ENCODE assay signal across 10 mouse cellular contexts in genomic region chr1:82287776-82288325, GRCm38 (mm10). TPM values are rescaled to one million over a fixed set of nuclear protein-coding genes. Genes with fewer than 3 reads are reported as not detected.
DNase-seq lines count a peak whose midpoint lies in the region; ATAC-seq and TF ChIP-seq lines count a peak whose summit lies in the region.
"Had no signal": no experiment of that assay in that cellular context is flagged by ENCODE, and none has a peak within 500 bp of the region (broad histone marks: within the 10 kb centered on the region; RNA-seq: fewer than 3 reads in every experiment).

No protein-coding gene starts in this region.

- no peak overlapping the region for H3K27ac ChIP-seq in intestine, postnatal 0 days (ENCODE audit: low read depth, low read length)
- no peak overlapping the region for H3K27ac ChIP-seq in neural tube, embryonic 12.5 days

- 0 out of 2 replicates have a peak overlapping the region, but pooled peaks have one; percentile 37 for H3K4me3 ChIP-seq in intestine, postnatal 0 days (ENCODE audit: low read depth, low read length)
- peak overlapping the region; percentile 46 for H3K4me3 ChIP-seq in neural tube, embryonic 12.5 days

- peak overlapping the region; percentile 80 for H3K4me2 ChIP-seq in intestine, postnatal 0 days (replicated peaks; ENCODE audit: low read depth)
- peak overlapping the region; percentile 90 for H3K4me2 ChIP-seq in neural tube, embryonic 12.5 days (replicated peaks)

- H3K9me3 ChIP-seq in intestine, postnatal 0 days (ENCODE audit: control insufficient read depth) = no peaks in the 10 kb centered on the region
- H3K9me3 ChIP-seq in neural tube, embryonic 12.5 days = no peaks in the 10 kb centered on the region

- no peak overlapping the region for H3K9ac ChIP-seq in intestine, postnatal 0 days (ENCODE audit: low read depth, low read length)
- no peak overlapping the region for H3K9ac ChIP-seq in neural tube, embryonic 12.5 days

- H3K27me3 ChIP-seq in intestine, postnatal 0 days (replicated peaks; ENCODE audit: control insufficient read depth, insufficient read depth, low read length) = peaks cover 29% of the 10 kb centered on the region
- H3K27me3 ChIP-seq in neural tube, embryonic 12.5 days (replicated peaks) = no peaks in the 10 kb centered on the region

- no peaks in the 10 kb centered on the region for H3K36me3 ChIP-seq in intestine, postnatal 0 days (ENCODE audit: control insufficient read depth, insufficient read depth)
- peaks cover 13% of the 10 kb centered on the region for H3K36me3 ChIP-seq in neural tube, embryonic 12.5 days

- peak; percentile 13 for DNase-seq in adrenal gland, postnatal 14 days
- no peak for DNase-seq in adrenal gland, postnatal 36 days
- DNase-seq in right cerebral cortex, postnatal 25 days = peak; percentile 19
- DNase-seq in right cerebral cortex, adult 18-20 months = no peak

- 0 out of 2 replicates have a peak, but pooled peaks cover 6% of the 10 kb centered on the region for H3K4me1 ChIP-seq in intestine, postnatal 0 days (replicated peaks; ENCODE audit: control insufficient read depth, insufficient read depth, low read length)
- peaks cover 48% of the 10 kb centered on the region for H3K4me1 ChIP-seq in neural tube, embryonic 12.5 days

- no peak for ATAC-seq in intestine, postnatal 0 days
- no peak for ATAC-seq in neural tube, embryonic 12.5 days (ENCODE audit: low FRiP score, low read depth)
- no peak for ATAC-seq in frontal cortex, adult (ENCODE audit: low TSS enrichment)
- ATAC-seq in erythroid progenitor cell, adult 5-6 weeks (replicated peaks; ENCODE audit: low FRiP score, poor library complexity, severe bottlenecking) = no peak

- TF ChIP-seq CTCF in intestine, postnatal 0 days (IDR thresholded peaks at IDR 0.05; ENCODE audit: low read depth) = no peak

- WGBS in intestine, postnatal 0 days = 93% methylated on average over 16 of the region's 16 CpGs
- WGBS in neural tube, embryonic 12.5 days = 90% methylated on average over 16 of the region's 16 CpGs

RNA-seq across cellular contexts. Expression of gene Irs1, which starts 3.4 kb away (rescaled TPM):
- total RNA-seq in adrenal gland, postnatal 14 days (2021) = 12.5 and 15.0 TPM in 2 replicates
- 10 to 100 TPM; 14.8 to 16.7 TPM for total RNA-seq in adrenal gland, postnatal 36 days (2021)
- polyA plus RNA-seq in intestine, postnatal 0 days (2015; fragmentation: Nextera tagmentation; extraction: Ambion mirVana) = 0.70 and 0.95 TPM in 2 replicates
- polyA plus RNA-seq in neural tube, embryonic 12.5 days (2016; fragmentation: Nextera tagmentation; extraction: Ambion mirVana) = 11.8 and 12.6 TPM in 2 replicates
- 0.84 TPM in 1 of 2 replicates, not detected in the other for total RNA-seq in erythroid progenitor cell, adult 5-6 weeks (2015; ENCODE audit: low replicate concordance)
- total RNA-seq in erythroid progenitor cell, adult 5-6 weeks (2017; ENCODE audit: low replicate concordance) = 0.26 TPM in 1 of 2 replicates, not detected in the other

RNA-seq across cellular contexts. Expression of gene Rhbdd1, which starts 28.4 kb away (rescaled TPM):
- 23.0 and 23.2 TPM in 2 replicates for total RNA-seq in adrenal gland, postnatal 14 days (2021)
- total RNA-seq in adrenal gland, postnatal 36 days (2021) = 10 to 100 TPM; 30.0 to 42.7 TPM
- polyA plus RNA-seq in intestine, postnatal 0 days (2015; fragmentation: Nextera tagmentation; extraction: Ambion mirVana) = 7.4 and 7.5 TPM in 2 replicates
- polyA plus RNA-seq in neural tube, embryonic 12.5 days (2016; fragmentation: Nextera tagmentation; extraction: Ambion mirVana) = 8.7 and 9.5 TPM in 2 replicates
- 12.2 and 13.0 TPM in 2 replicates for total RNA-seq in erythroid progenitor cell, adult 5-6 weeks (2015; ENCODE audit: low replicate concordance)
- total RNA-seq in erythroid progenitor cell, adult 5-6 weeks (2017; ENCODE audit: low replicate concordance) = 7.1 and 9.8 TPM in 2 replicates

RNA-seq across cellular contexts. Expression of gene Gm9747, which starts 54.9 kb away (rescaled TPM):
- total RNA-seq in adrenal gland, postnatal 14 days (2021) = not detected in 2 replicates
- not detected for total RNA-seq in adrenal gland, postnatal 36 days (2021)
- polyA plus RNA-seq in intestine, postnatal 0 days (2015; fragmentation: Nextera tagmentation; extraction: Ambion mirVana) = 3.6 and 3.8 TPM in 2 replicates
- 30.7 and 31.0 TPM in 2 replicates for polyA plus RNA-seq in neural tube, embryonic 12.5 days (2016; fragmentation: Nextera tagmentation; extraction: Ambion mirVana)
- not detected in 2 replicates for total RNA-seq in erythroid progenitor cell, adult 5-6 weeks (2015; ENCODE audit: low replicate concordance)
- total RNA-seq in erythroid progenitor cell, adult 5-6 weeks (2017; ENCODE audit: low replicate concordance) = not detected in 2 replicates
- polyA plus RNA-seq: large intestine, adult 2 months; testis, adult 2 months had no signal

Comparison
In these comparisons a context has a peak if more than half of its experiments do, and no peak if none do; other contexts are left out.
1. DNase-seq: peak in adrenal gland, postnatal 14 days (single experiment) and right cerebral cortex, postnatal 25 days (single experiment); none in adrenal gland, postnatal 36 days (0 of 2) and right cerebral cortex, adult 18-20 months (single experiment).